Mouse (Mus musculus) lung, embryonic 14.5 days (tissue): ENCODE data around the gene Tox4. TPM values are rescaled to one million over a fixed set of nuclear protein-coding genes. Genes with fewer than 3 reads are reported as not detected.

Experiments used
- ATAC-seq: fragments of 200-750 bp; cut with Nextera tagmentation; 2 replicates; pipeline ENCODE4 v1.8.0; 2017; ENCODE audit warnings: mild to moderate bottlenecking, moderate TSS enrichment, moderate library complexity; ENCODE audit not compliant: insufficient read depth
- DNase-seq: peaks from one replicate; pipeline ENCODE4 v3.0.0-alpha.2; 2015
- H3K27ac ChIP-seq: fragments of 300-500 bp; sonication (generic); 2 replicates; pipeline ENCODE4 v1.5.1; 2014; ENCODE audit warnings: low read depth, mild to moderate bottlenecking, moderate library complexity
- H3K27me3 ChIP-seq: fragments of 300-500 bp; sonication (generic); 2 replicates; pipeline ENCODE4 v1.6.1; 2014; ENCODE audit warnings: low read length, control low read depth; ENCODE audit not compliant: insufficient read depth
- H3K36me3 ChIP-seq: fragments of 300-500 bp; sonication (generic); 2 replicates; pipeline ENCODE4 v1.6.1; 2014; ENCODE audit warnings: control low read depth; ENCODE audit not compliant: insufficient read depth
- H3K4me1 ChIP-seq: fragments of 300-500 bp; sonication (generic); 2 replicates; pipeline ENCODE4 v1.6.1; 2014; ENCODE audit warnings: antibody characterized with exemption, control low read depth; ENCODE audit not compliant: insufficient read depth
- H3K4me2 ChIP-seq: fragments of 300-500 bp; sonication (generic); 2 replicates; pipeline ENCODE4 v1.6.1; 2014; ENCODE audit warnings: mild to moderate bottlenecking
- H3K4me3 ChIP-seq: fragments of 300-500 bp; sonication (generic); 2 replicates; pipeline ENCODE4 v1.5.1; 2014; ENCODE audit warnings: low read depth, low read length
- H3K9ac ChIP-seq: fragments of 300-500 bp; sonication (generic); 2 replicates; pipeline ENCODE4 v1.6.1; 2014
- H3K9me3 ChIP-seq: fragments of 300-500 bp; sonication (generic); 2 replicates; pipeline ENCODE4 v1.6.1; 2016; ENCODE audit warnings: low read depth, low read length, control low read depth
- CTCF ChIP-seq: IDR thresholded peaks from 2 replicates; pipeline ENCODE4 v1.5.1; 2016; ENCODE audit warnings: antibody characterized with exemption, low read depth
- WGBS: fragments of 180-500 bp; shearing (Covaris S2); extraction: QIAGEN DNeasy Blood & Tissue Kit; methylation state at CpG from one replicate; pipeline ENCODE4 v1.1.7; 2014; 5-methylcytosine and 5-hydroxymethylcytosine counted together
- polyA plus RNA-seq: library from polyadenylated mRNA; unstranded; fragments of >200 nt; fragmentation: Nextera tagmentation; extraction: Ambion mirVana; gene quantifications from 2 replicates; pipeline ENCODE4 v1.2.1, GENCODE M21; 2014

Tox4 gene
- 41.1 and 47.1 TPM in 2 replicates for polyA plus RNA-seq

DNA sequence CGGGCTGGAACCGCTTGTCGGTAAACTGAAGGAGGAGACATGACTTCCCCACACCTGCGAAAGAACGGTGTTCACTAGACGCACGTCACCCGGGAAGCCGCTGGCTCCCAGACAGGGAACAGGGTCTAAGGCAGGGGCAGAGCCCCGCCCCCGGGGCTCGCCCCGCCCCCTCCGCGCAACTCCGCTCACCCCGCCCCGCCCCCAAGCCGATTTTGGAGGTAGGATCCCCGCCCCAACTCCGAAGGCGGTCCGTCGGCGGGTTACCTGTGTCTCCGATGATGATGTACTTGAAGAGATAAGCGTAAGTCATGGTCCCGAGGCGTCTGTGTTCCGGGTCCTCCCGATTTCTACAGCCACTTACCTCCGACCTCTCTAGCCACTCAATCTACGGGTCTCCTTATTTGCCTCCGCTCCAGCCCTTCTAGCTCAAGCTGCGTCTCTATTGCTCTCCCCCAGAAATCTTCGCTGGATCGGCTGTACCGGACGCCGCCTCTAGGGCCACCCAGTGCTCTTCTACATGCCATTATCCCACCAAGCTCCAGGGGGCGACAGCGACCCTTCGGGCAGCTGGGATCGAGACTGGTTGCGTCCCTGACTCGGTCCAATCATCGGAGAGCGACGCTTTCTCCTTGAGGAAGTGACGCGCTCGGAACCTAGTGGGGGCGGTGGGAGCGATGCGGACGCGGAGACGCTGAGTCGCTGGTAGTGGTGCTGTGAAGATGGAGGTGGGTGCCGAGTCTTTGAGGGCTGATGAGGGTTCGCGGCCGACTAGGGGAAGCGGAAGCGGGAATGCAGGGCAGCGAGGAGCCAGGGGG lies at the start of gene Tox4, which contains the start of gene Rab2b:
Gene Tox4 (plus strand): TSS at position 215 of the 815 bp plus-strand sequence.
Gene Rab2b (minus strand): TSS at position 614 of the 815 bp plus-strand sequence.
- peak within 1 kb of the TSS; percentile 83 for H3K9ac ChIP-seq
- TF ChIP-seq CTCF: peak; percentile 100
- ATAC-seq: peak; percentile 99
- under 1% methylated on average over 60 of the region's 66 CpGs for WGBS
- no peaks in the 10 kb centered on the region for H3K27me3 ChIP-seq
- DNase-seq: peak; percentile 99
- H3K9me3 ChIP-seq: no peaks in the 10 kb centered on the region
- no peaks in the 10 kb centered on the region for H3K4me1 ChIP-seq
- peak within 1 kb of the TSS; percentile 78 for H3K27ac ChIP-seq
- H3K4me3 ChIP-seq: peak within 1 kb of the TSS; percentile 85
- peaks cover 4% of the 10 kb centered on the region; the same call in 1 of the 2 replicates for H3K36me3 ChIP-seq
- H3K4me2 ChIP-seq: peak within 1 kb of the TSS; percentile 71

DNA sequence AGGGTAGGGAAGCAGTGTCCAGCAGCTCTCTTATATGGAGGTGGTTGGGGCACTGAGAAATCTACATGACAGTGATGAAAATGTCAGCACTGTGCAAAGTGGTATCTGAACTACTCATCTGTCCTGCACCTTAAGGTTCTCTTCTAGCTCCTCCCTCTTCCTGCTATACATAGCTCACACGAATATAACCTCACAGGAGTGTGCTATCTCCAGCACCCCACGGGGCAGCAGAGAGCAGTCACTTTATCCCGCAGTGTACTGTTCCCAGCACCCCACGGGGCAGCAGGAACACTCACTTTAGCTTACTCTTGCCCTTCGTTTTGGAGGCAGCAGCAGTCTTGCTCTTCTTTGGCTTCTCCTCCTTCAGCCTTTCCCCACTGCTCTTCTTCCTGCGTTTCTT lies 46.7 kb upstream of the Tox4 start:
- Histone ChIP-seq H3K27ac (no peak overlapping the region), H3K4me1 (no peaks in the 10 kb centered on the region), H3K4me3 (no peak overlapping the region), H3K9ac (no peak overlapping the region), H3K36me3 (peaks cover 96% of the 10 kb centered on the region), H3K4me2 (no peak overlapping the region), H3K27me3 (no peaks in the 10 kb centered on the region), H3K9me3 (no peaks in the 10 kb centered on the region)
- DNase-seq (no peak), ATAC-seq (no peak)
- 84% methylated on average over 6 of the region's 6 CpGs for WGBS
- TF ChIP-seq CTCF: 0 out of 2 replicates have a peak, but pooled peaks have one; percentile 9

GRCm38 (mm10) chr14:52235165-52235564 lies 43.8 kb upstream of the Tox4 start:
- WGBS: 97% methylated on average over 7 of the region's 7 CpGs
- no peaks in the 10 kb centered on the region for H3K9me3 ChIP-seq
- no peaks in the 10 kb centered on the region for H3K27me3 ChIP-seq
- H3K4me2 ChIP-seq: no peak overlapping the region
- ATAC-seq (no peak), DNase-seq (no peak)
- TF ChIP-seq CTCF: no peak
- no peak overlapping the region for H3K9ac ChIP-seq
- peaks cover 69% of the 10 kb centered on the region for H3K36me3 ChIP-seq
- no peak overlapping the region for H3K27ac ChIP-seq
- no peak overlapping the region for H3K4me3 ChIP-seq
- H3K4me1 ChIP-seq: no peaks in the 10 kb centered on the region

GRCm38 (mm10) chr14:52236216-52236615 lies 42.7 kb upstream of the Tox4 start:
- ATAC-seq (no peak), DNase-seq (no peak)
- Histone ChIP-seq H3K9me3 (no peaks in the 10 kb centered on the region), H3K4me1 (no peaks in the 10 kb centered on the region), H3K4me2 (no peak overlapping the region), H3K27me3 (no peaks in the 10 kb centered on the region), H3K36me3 (peaks cover 58% of the 10 kb centered on the region), H3K27ac (no peak overlapping the region), H3K4me3 (no peak overlapping the region), H3K9ac (no peak overlapping the region)
- 92% methylated on average over 1 of the region's 1 CpGs for WGBS
- no peak for TF ChIP-seq CTCF

DNA sequence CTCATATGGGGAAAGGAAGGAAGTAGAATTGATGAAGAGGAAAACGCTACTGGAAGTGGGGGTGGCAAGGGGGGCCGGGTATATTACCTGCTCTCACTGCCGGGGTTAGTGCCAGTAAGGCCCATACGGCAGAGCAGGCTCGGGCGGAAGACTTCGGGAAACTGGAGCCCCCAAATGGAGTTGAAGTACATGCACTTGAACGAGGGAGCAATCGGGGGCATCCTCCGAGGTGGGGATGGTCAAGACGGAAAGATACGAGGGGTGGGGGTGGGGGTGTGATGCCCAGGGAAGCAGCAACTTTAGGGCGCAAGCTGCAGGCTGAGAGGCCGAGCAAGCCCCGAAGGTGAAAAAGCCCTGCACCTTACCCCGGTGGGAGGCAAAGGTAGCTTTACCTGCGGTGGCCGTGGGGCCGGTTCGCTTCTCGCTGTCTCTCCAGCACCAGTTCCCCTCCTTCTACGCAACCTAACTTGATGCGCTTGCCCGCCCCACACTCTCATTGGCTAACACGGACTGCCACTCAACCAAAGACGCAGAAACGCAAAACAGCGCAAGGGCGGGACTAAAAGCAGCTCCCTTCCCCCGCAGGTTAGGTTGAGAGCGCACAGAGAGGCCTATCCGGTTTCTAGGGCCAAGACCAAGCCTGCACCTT lies 34.8 kb upstream of the Tox4 start:
- H3K27me3 ChIP-seq: no peaks in the 10 kb centered on the region
- H3K4me2 ChIP-seq: peak overlapping the region; percentile 79
- H3K9me3 ChIP-seq: no peaks in the 10 kb centered on the region
- 1% methylated on average over 32 of the region's 32 CpGs for WGBS
- peak; percentile 99 for DNase-seq
- H3K4me1 ChIP-seq: 0 out of 2 replicates have a peak, but pooled peaks cover 3% of the 10 kb centered on the region
- H3K36me3 ChIP-seq: no peaks in the 10 kb centered on the region
- ATAC-seq: peak; percentile 100
- TF ChIP-seq CTCF: no peak
- H3K4me3 ChIP-seq: peak overlapping the region; percentile 88
- H3K27ac ChIP-seq: peak overlapping the region; percentile 63; the same call in 1 of the 2 replicates
- peak overlapping the region; percentile 79 for H3K9ac ChIP-seq

DNA sequence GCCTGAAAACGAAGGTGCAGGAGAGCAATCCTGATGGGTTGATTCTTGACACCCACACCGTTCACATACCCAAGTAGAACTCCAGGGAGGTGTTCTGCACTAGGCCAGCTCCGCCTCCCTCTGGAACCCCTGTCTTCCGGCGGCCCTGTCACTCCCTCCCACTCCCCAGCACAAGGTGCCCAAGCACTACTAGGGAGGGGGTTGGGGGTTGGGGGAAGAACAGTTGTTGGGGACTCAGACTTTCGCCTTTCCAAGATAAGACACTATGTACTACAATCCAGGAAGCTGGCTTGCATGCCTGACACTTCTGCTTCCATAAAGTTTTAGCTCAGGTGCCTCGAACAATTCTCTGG lies 34.3 kb upstream of the Tox4 start:
- WGBS: 11% methylated on average over 7 of the region's 7 CpGs
- peak overlapping the region; percentile 79 for H3K9ac ChIP-seq
- TF ChIP-seq CTCF: no peak
- peak overlapping the region; percentile 88 for H3K4me3 ChIP-seq
- peak overlapping the region; percentile 63; the same call in 1 of the 2 replicates for H3K27ac ChIP-seq
- H3K36me3 ChIP-seq: no peaks in the 10 kb centered on the region
- no peak; the same call in 1 of the 2 replicates for ATAC-seq
- peak overlapping the region; percentile 79 for H3K4me2 ChIP-seq
- H3K9me3 ChIP-seq: no peaks in the 10 kb centered on the region
- no peak for DNase-seq
- no peaks in the 10 kb centered on the region for H3K27me3 ChIP-seq
- H3K4me1 ChIP-seq: 0 out of 2 replicates have a peak, but pooled peaks cover 3% of the 10 kb centered on the region

DNA sequence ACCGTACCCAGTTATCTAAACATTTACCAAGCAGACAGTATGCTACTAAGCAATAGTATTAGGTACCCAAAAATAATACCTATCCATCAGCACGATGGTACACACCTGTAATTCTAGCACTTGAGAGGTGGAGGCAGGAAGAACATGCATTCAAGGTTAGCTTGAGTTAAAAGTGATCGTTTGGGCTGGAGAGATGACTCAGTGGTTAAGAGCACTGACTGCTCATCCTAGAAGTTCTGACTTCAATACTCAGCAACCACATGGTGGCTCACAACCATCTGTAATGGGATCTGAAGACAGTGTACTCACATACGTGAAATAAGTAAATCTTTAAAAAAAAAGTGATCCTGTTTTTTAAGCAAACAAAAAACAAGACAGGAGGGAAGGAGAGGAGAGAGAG lies 32.8 kb upstream of the Tox4 start:
- 72% methylated on average over 4 of the region's 4 CpGs for WGBS
- H3K27ac ChIP-seq: no peak overlapping the region
- no peaks in the 10 kb centered on the region for H3K9me3 ChIP-seq
- no peak for ATAC-seq
- no peaks in the 10 kb centered on the region for H3K36me3 ChIP-seq
- 0 out of 2 replicates have a peak, but pooled peaks cover 3% of the 10 kb centered on the region for H3K4me1 ChIP-seq
- TF ChIP-seq CTCF: no peak
- H3K4me3 ChIP-seq: no peak overlapping the region
- no peak overlapping the region for H3K9ac ChIP-seq
- H3K4me2 ChIP-seq: no peak overlapping the region
- H3K27me3 ChIP-seq: no peaks in the 10 kb centered on the region
- DNase-seq: no peak
